Mouse (Mus musculus) forebrain, embryonic 10.5 days (tissue): Measurements from ENCODE around the gene Tmprss3. TPM values are rescaled to one million over a fixed set of nuclear protein-coding genes. Genes with fewer than 3 reads are reported as not detected.
A peak's percentile ranks its signal among the peaks of the same experiment; 100 is the strongest.

Experiments
- DNase-seq: peaks from one replicate; pipeline ENCODE4 v3.0.0-alpha.2; 2017; ENCODE audit warnings: low spot score; ENCODE audit errors: extremely low spot score
- H3K27ac ChIP-seq: fragments of 300-500 bp; sonication (generic); 2 replicates; pipeline ENCODE4 v1.5.1; 2016; ENCODE audit warnings: mild to moderate bottlenecking
- H3K27me3 ChIP-seq: fragments of 300-500 bp; sonication (generic); 2 replicates; pipeline ENCODE4 v1.6.1; 2016; ENCODE audit warnings: mild to moderate bottlenecking; ENCODE audit not compliant: poor library complexity, severe bottlenecking
- H3K36me3 ChIP-seq: fragments of 300-500 bp; sonication (generic); replicated peaks from 2 replicates; pipeline ENCODE4 v1.6.1; 2016; ENCODE audit warnings: mild to moderate bottlenecking, moderate library complexity
- H3K4me1 ChIP-seq: fragments of 300-500 bp; sonication (generic); 2 replicates; pipeline ENCODE4 v1.6.1; 2016
- H3K4me3 ChIP-seq: fragments of 300-500 bp; sonication (generic); 2 replicates; pipeline ENCODE4 v1.5.1; 2016; ENCODE audit warnings: mild to moderate bottlenecking, moderate library complexity
- H3K9me3 ChIP-seq: fragments of 300-500 bp; sonication (generic); 2 replicates; pipeline ENCODE4 v1.6.1; 2016; ENCODE audit warnings: mild to moderate bottlenecking, moderate library complexity
- WGBS: fragments of 180-500 bp; shearing (Covaris S2); methylation state at CpG from one replicate; pipeline ENCODE4 v1.1.7; 2016; 5-methylcytosine and 5-hydroxymethylcytosine counted together
- polyA plus RNA-seq: library from polyadenylated mRNA; unstranded; fragments of >200 nt; fragmentation: Nextera tagmentation; extraction: Ambion mirVana; gene quantifications from 2 replicates; pipeline ENCODE4 v1.2.1, GENCODE M21; 2016

Gene Tmprss3
- polyA plus RNA-seq, 1 experiment from 2014 or later: not detected

- H3K4me3 ChIP-seq: no peak overlapping the region
- WGBS: 65% methylated on average over 5 of the region's 5 CpGs
- H3K36me3 ChIP-seq: no peaks in the 10 kb centered on the region
- H3K9me3 ChIP-seq: 0 out of 2 replicates have a peak, but pooled peaks cover 3% of the 10 kb centered on the region
- no peak overlapping the region for H3K27ac ChIP-seq
- peaks cover 13% of the 10 kb centered on the region for H3K4me1 ChIP-seq
- no peak for DNase-seq
- H3K27me3 ChIP-seq: no peaks in the 10 kb centered on the region
Measured at GRCm38 (mm10) chr17:31152512-31152911, 46.3 kb downstream of the Tmprss3 start.

- no peaks in the 10 kb centered on the region for H3K36me3 ChIP-seq
- 89% methylated on average over 9 of the region's 9 CpGs for WGBS
- H3K9me3 ChIP-seq: 0 out of 2 replicates have a peak, but pooled peaks cover 15% of the 10 kb centered on the region
- no peak overlapping the region for H3K4me3 ChIP-seq
- no peaks in the 10 kb centered on the region for H3K27me3 ChIP-seq
- H3K4me1 ChIP-seq: 0 out of 2 replicates have a peak, but pooled peaks cover 2% of the 10 kb centered on the region
- no peak overlapping the region for H3K27ac ChIP-seq
- no peak for DNase-seq
Measured at GRCm38 (mm10) chr17:31145998-31146397, 52.8 kb downstream of the Tmprss3 start.

DNA sequence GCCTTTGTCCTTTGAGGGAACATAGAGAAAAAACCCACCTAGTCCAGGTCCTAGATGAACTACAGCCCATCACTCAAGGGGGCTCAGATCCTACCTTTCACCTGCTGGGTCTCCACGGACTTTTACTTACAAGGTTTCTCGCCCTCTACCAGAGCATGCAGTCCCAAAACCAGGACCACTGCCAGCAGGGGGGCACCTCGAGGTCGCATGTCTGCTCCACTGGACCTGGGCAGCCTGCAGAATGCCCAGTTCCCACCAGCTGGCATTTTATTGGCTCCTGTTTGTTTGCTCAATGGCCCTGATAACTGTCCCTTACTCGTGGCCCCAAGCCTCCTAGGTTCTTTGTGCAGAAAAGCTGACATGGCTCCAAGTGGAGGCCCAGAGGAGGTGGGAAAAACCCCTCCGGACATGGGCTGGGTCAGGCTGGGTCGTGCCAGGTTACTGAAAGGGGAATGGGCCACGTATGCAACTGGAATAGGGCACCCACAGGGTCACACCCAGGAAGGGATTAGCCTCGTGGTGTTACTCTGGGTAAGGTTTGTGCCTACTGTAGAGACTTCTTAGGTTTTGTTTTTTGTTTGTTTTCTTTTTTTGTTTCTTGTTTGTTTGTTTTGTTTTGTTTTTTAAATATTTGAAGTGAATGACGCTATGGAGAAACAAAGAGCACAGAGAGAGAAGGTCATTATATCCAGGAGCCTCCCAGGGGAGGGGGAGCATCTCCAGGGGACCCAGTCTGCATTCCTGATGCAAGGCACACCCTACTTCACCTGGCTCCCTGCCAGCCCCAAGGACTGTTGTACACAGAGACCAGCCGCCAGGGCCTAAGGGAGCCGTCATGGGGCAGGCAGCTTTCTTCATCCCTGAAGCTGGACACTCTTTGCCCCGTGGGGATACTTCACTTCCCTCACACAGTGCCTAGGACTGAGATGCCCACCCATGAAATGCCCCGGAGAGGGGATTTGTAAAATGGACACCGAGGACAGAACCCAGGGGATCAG is 54.4 kb downstream of the Tmprss3 start, which contains the start of gene Tff2:
Tff2 (minus strand) TSS at position 243 of the 998 bp plus-strand sequence.
- WGBS: 82% methylated on average over 15 of the region's 15 CpGs
- H3K4me1 ChIP-seq: peaks cover 2% of the 10 kb centered on the region; the same call in 1 of the 2 replicates
- H3K4me3 ChIP-seq: no peak within 1 kb of the TSS
- H3K27ac ChIP-seq: no peak within 1 kb of the TSS
- 0 out of 2 replicates have a peak, but pooled peaks cover 15% of the 10 kb centered on the region for H3K9me3 ChIP-seq
- no peaks in the 10 kb centered on the region for H3K36me3 ChIP-seq
- no peaks in the 10 kb centered on the region for H3K27me3 ChIP-seq
- DNase-seq: no peak

GRCm38 (mm10) chr17:31142116-31142515 is 56.7 kb downstream of the Tmprss3 start:
- peaks cover 2% of the 10 kb centered on the region; the same call in 1 of the 2 replicates for H3K4me1 ChIP-seq
- no peaks in the 10 kb centered on the region for H3K27me3 ChIP-seq
- 91% methylated on average over 7 of the region's 7 CpGs for WGBS
- 0 out of 2 replicates have a peak, but pooled peaks cover 12% of the 10 kb centered on the region for H3K9me3 ChIP-seq
- no peak overlapping the region for H3K27ac ChIP-seq
- H3K36me3 ChIP-seq: no peaks in the 10 kb centered on the region
- no peak for DNase-seq
- no peak overlapping the region for H3K4me3 ChIP-seq

GRCm38 (mm10) chr17:31138398-31138797 is 60.4 kb downstream of the Tmprss3 start:
- no peaks in the 10 kb centered on the region; the same call in 1 of the 2 replicates for H3K4me1 ChIP-seq
- H3K9me3 ChIP-seq: no peaks in the 10 kb centered on the region
- H3K27ac ChIP-seq: no peak overlapping the region
- H3K27me3 ChIP-seq: no peaks in the 10 kb centered on the region
- H3K4me3 ChIP-seq: no peak overlapping the region
- 22% methylated on average over 5 of the region's 5 CpGs for WGBS
- peak; percentile 46 for DNase-seq
- H3K36me3 ChIP-seq: no peaks in the 10 kb centered on the region

DNA sequence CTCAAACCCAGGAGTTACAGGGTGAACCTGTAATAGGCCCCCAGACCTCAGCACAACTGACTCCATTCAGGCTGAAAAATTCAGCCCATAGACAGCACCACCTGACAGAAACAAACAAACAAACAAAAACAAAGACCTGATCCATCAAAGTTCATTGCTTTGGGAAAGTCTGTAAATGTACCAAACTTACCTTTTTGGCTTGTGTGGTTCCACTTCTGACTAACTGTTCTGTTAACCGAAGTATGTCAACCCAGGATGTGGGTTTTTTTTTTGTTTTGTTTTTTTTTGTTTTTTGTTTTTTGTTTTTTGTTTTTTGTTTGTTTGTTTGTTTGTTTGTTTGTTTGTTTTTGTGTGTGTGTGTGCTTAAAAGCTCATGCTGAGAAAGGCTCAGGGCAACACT is 62.0 kb downstream of the Tmprss3 start:
- no peak overlapping the region for H3K4me3 ChIP-seq
- 92% methylated on average over 1 of the region's 1 CpGs for WGBS
- DNase-seq: no peak
- no peaks in the 10 kb centered on the region for H3K27me3 ChIP-seq
- no peaks in the 10 kb centered on the region; the same call in 1 of the 2 replicates for H3K4me1 ChIP-seq
- H3K36me3 ChIP-seq: no peaks in the 10 kb centered on the region
- no peaks in the 10 kb centered on the region for H3K9me3 ChIP-seq
- no peak overlapping the region for H3K27ac ChIP-seq

- no peak overlapping the region for H3K27ac ChIP-seq
- WGBS: 77% methylated on average over 3 of the region's 3 CpGs
- H3K4me1 ChIP-seq: no peaks in the 10 kb centered on the region; the same call in 1 of the 2 replicates
- no peak overlapping the region for H3K4me3 ChIP-seq
- no peak for DNase-seq
- no peaks in the 10 kb centered on the region for H3K27me3 ChIP-seq
- H3K9me3 ChIP-seq: no peaks in the 10 kb centered on the region
- no peaks in the 10 kb centered on the region for H3K36me3 ChIP-seq
Measured at GRCm38 (mm10) chr17:31136291-31136690, 62.5 kb downstream of the Tmprss3 start.

- H3K27me3 ChIP-seq: no peaks in the 10 kb centered on the region
- no peaks in the 10 kb centered on the region for H3K9me3 ChIP-seq
- H3K4me3 ChIP-seq: no peak overlapping the region
- no peak overlapping the region for H3K27ac ChIP-seq
- no peaks in the 10 kb centered on the region; the same call in 1 of the 2 replicates for H3K4me1 ChIP-seq
- no peak for DNase-seq
- 84% methylated on average over 6 of the region's 6 CpGs for WGBS
- no peaks in the 10 kb centered on the region for H3K36me3 ChIP-seq
Measured at GRCm38 (mm10) chr17:31134913-31135312, 63.9 kb downstream of the Tmprss3 start.

- Histone ChIP-seq H3K27ac (no peak overlapping the region), H3K36me3 (no peaks in the 10 kb centered on the region), H3K27me3 (no peaks in the 10 kb centered on the region), H3K4me1 (peaks cover 6% of the 10 kb centered on the region), H3K9me3 (no peaks in the 10 kb centered on the region), H3K4me3 (no peak overlapping the region)
- DNase-seq: no peak
- 86% methylated on average over 15 of the region's 15 CpGs for WGBS
Measured at GRCm38 (mm10) chr17:31133776-31134175, 65.0 kb downstream of the Tmprss3 start.

GRCm38 (mm10) chr17:31131269-31131821 is 67.4 kb downstream of the Tmprss3 start:
- H3K9me3 ChIP-seq: no peaks in the 10 kb centered on the region
- H3K4me1 ChIP-seq: peaks cover 7% of the 10 kb centered on the region
- WGBS: 84% methylated on average over 10 of the region's 10 CpGs

DNA sequence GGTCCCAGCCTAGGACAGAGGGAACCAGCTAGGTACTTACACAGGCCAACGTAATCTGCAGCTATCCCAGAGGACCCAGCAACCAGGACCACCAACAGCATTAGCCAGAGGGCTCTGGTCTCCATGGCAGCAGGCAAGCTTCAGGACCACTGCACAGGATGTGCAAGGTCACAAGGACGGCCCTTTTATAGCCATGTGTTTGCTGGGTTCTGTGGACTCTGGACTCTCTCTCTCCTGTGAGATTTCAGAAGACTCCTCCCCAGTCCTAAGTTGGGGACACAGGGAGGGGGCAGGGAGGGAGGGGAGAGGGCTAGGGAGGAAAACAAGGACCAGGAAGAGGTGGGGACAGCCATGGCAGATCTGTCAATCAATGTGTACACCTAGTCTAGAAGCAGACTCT is 69.3 kb downstream of the Tmprss3 start, which contains the start of gene Tff3:
Tff3 (minus strand) TSS at position 195 of the 400 bp plus-strand sequence.
- Histone ChIP-seq H3K36me3 (no peaks in the 10 kb centered on the region), H3K9me3 (no peaks in the 10 kb centered on the region), H3K4me1 (peaks cover 17% of the 10 kb centered on the region), H3K27me3 (no peaks in the 10 kb centered on the region), H3K27ac (0 out of 2 replicates have a peak within 1 kb of the TSS, but pooled peaks have one; percentile 40), H3K4me3 (no peak within 1 kb of the TSS)
- 32% methylated on average over 2 of the region's 2 CpGs for WGBS
- peak; percentile 29 for DNase-seq

More at GRCm38 (mm10) chr17:31131269-31131821, 67.4 kb downstream of the Tmprss3 start:
- H3K27me3 ChIP-seq: no peaks in the 10 kb centered on the region
- no peak for DNase-seq
- no peak overlapping the region for H3K27ac ChIP-seq
- no peaks in the 10 kb centered on the region for H3K36me3 ChIP-seq
- no peak overlapping the region for H3K4me3 ChIP-seq
